Mouse (Mus musculus) retina, postnatal 1 day (tissue): ENCODE data around the gene Cbwd1.

Experiments used
- DNase-seq: peaks from one replicate; pipeline ENCODE4 v3.0.0-alpha.2; 2012

Cbwd1 gene

GRCm38 (mm10) chr19:24972701-24973390 is 11.4 kb upstream of the Cbwd1 start:
- DNase-seq = no peak

GRCm38 (mm10) chr19:24971307-24971706 is 9.9 kb upstream of the Cbwd1 start:
- no peak for DNase-seq

GRCm38 (mm10) chr19:24966941-24967340 is 5.5 kb upstream of the Cbwd1 start:
- no peak for DNase-seq

DNA sequence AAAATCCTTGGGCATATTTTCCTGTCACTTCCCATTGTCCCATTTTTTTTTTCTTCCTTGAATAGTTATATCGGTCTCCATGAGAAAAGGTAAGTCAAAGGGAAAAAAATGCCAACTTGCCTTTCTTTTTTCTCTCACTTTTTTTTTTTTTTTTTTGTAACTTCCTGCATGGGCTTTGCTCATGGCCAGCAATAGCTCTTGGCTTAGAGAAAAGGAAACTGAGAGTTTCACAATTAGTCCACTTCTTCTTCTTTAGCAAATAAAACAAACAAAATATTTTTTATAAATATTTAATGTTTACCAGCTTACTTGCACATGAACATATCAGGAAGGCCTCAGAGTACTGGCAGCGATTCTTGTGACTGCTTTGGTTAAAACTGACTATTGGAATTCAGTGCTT is 4.8 kb upstream of the Cbwd1 start:
- no peak for DNase-seq

GRCm38 (mm10) chr19:24958531-24958930 is 2.9 kb downstream of the Cbwd1 start:
- DNase-seq = peak; percentile 64

GRCm38 (mm10) chr19:24945521-24946262 is 15.7 kb downstream of the Cbwd1 start:
- no peak for DNase-seq

GRCm38 (mm10) chr19:24937084-24937483 is 24.3 kb downstream of the Cbwd1 start:
- no peak for DNase-seq

GRCm38 (mm10) chr19:24929041-24929440 is 32.4 kb downstream of the Cbwd1 start:
- no peak for DNase-seq

GRCm38 (mm10) chr19:24920866-24921265 is 40.5 kb downstream of the Cbwd1 start:
- DNase-seq = no peak

GRCm38 (mm10) chr19:24908385-24909155 is 52.8 kb downstream of the Cbwd1 start:
- no peak for DNase-seq

DNA sequence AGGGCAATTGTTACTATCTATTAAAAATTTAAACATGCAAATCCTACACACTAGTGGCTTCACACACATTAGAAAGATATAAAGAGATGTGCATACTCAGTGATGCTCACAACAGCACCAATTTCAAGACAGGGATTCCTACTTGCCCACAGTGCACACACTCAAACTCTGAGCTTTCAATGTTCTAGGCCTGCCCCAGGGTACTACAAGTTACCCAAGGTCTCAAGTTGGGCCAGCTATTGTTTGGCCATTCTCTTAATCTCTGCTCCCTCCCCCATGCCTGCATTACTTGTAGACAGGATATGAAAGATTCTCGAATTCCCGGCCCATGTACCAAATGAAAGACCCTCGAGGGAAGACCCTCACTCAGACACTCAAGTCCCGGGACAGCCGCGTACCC is 53.8 kb downstream of the Cbwd1 start:
- no peak for DNase-seq

DNA sequence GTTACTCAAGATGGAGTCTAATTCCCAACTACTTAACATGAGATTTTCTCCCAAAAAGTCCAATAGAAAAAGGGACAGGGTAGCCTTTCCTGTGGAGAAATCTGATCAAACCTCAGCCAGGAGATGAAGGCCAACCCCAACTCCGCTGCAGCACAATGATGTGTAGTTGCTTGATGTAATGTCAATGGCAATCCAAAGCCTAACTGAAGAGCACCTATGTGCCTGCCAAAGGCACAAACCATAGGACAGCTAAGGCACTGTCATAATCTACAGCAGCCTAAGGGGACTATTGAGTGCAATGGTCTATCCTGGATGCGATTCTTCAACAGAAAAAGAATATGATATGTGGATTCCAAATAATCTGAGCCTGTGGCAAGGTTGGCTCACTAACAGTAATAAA is 58.6 kb downstream of the Cbwd1 start:
- DNase-seq = no peak

- no peak for DNase-seq
Observed at GRCm38 (mm10) chr19:24902256-24902655, 59.2 kb downstream of the Cbwd1 start.

GRCm38 (mm10) chr19:24901666-24902065 is 59.7 kb downstream of the Cbwd1 start:
- DNase-seq = no peak

GRCm38 (mm10) chr19:24900581-24901220 is 60.7 kb downstream of the Cbwd1 start, which contains the start of gene Foxd4:
Gene Foxd4, minus strand, starts transcription at chr19:24901197.
- peak; percentile 34 for DNase-seq

- peak; percentile 55 for DNase-seq
Observed at GRCm38 (mm10) chr19:24899578-24900544, 61.5 kb downstream of the Cbwd1 start.

GRCm38 (mm10) chr19:24898737-24899577 is 62.5 kb downstream of the Cbwd1 start:
- DNase-seq = peak; percentile 55

- DNase-seq = peak; percentile 46
Observed at GRCm38 (mm10) chr19:24897896-24898736, 63.3 kb downstream of the Cbwd1 start.

DNA sequence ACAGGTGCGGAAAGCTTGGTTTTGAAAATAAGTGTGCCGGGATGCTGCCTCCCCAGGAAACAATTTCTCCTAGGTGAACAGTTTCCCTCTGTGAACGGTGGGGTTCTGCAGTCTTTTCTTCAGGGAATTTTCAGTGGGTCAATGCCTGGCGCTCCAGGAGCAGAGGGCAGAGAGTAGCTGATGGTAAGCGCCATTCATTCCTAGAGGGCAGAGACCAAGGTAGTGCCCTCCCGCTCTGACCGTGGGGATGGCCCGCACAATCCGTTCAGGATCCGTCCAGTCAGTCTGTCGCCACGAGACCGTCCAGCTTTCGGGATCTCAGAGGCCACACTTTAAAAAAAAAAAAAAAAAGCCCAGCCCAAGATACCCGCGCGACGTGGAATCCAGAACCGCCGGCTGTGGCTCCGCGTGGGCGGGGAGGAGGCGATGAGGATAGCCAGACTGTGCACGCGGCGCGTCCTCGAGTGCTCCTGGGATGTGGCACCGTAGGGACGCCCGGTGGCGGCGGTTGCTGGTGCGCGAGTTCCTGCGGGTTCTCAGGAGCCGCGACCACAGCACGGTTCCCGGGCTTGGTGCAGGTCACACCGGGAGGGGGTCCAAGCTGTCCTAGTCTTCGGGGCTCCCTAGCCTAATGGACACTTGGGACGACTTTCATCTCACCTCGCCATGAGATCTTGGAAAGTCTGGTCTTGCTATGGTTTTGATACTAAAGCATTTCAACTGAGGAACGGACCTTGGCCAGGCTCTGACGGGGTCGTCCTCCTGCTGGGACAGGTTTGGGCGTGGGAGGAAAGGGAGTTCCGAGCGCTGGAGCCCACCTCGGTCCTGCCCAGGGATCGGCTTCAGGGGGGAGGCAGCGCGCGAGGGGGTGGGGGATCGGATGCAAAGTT is 64.2 kb downstream of the Cbwd1 start:
- DNase-seq = peak; percentile 59
